Mouse (Mus musculus) liver, postnatal 0 days (tissue): Measurements from ENCODE around the gene Ctnnbl1. TPM values are rescaled to one million over a fixed set of nuclear protein-coding genes. Genes with fewer than 3 reads are reported as not detected.

Experiments
- ATAC-seq: fragments of 200-750 bp; cut with Nextera tagmentation; 2 replicates; pipeline ENCODE4 v1.8.0; 2017; ENCODE audit warnings: mild to moderate bottlenecking, moderate library complexity
- DNase-seq: peaks from one replicate; pipeline ENCODE4 v3.0.0-alpha.2; 2016
- H3K27ac ChIP-seq: fragments of 300-500 bp; sonication (generic); 2 replicates; pipeline ENCODE4 v1.5.1; 2014; ENCODE audit warnings: antibody characterized with exemption, moderate library complexity, mild to moderate bottlenecking, low read depth
- H3K27me3 ChIP-seq: fragments of 300-500 bp; sonication (generic); 2 replicates; pipeline ENCODE4 v1.6.1; 2014; ENCODE audit warnings: low read length, control low read depth, mixed read lengths; ENCODE audit not compliant: insufficient read depth
- H3K36me3 ChIP-seq: fragments of 300-500 bp; sonication (generic); replicated peaks from 2 replicates; pipeline ENCODE4 v1.6.1; 2014; ENCODE audit warnings: mild to moderate bottlenecking, control low read depth, low read length, moderate library complexity, mixed read lengths; ENCODE audit not compliant: insufficient read depth
- H3K4me1 ChIP-seq: fragments of 300-500 bp; sonication (generic); 2 replicates; pipeline ENCODE4 v1.6.1; 2014; ENCODE audit warnings: antibody characterized with exemption, mild to moderate bottlenecking, control low read depth; ENCODE audit not compliant: insufficient read depth
- H3K4me2 ChIP-seq: fragments of 300-500 bp; sonication (generic); 2 replicates; pipeline ENCODE4 v1.6.1; 2014; ENCODE audit warnings: low read depth, mild to moderate bottlenecking, low read length, moderate library complexity, mixed read lengths
- H3K4me3 ChIP-seq: fragments of 300-500 bp; sonication (generic); 2 replicates; pipeline ENCODE4 v1.5.1; 2014; ENCODE audit warnings: low read depth, low read length
- H3K9ac ChIP-seq: fragments of 300-500 bp; sonication (generic); replicated peaks from 2 replicates; pipeline ENCODE4 v1.6.1; 2014; ENCODE audit warnings: mild to moderate bottlenecking, moderate library complexity
- H3K9me3 ChIP-seq: fragments of 300-500 bp; sonication (generic); 2 replicates; pipeline ENCODE4 v1.6.1; 2016; ENCODE audit warnings: mild to moderate bottlenecking, control low read depth, low read length, mixed read lengths
- CTCF ChIP-seq: sonication (generic); IDR thresholded peaks from 2 replicates; pipeline ENCODE4 v1.5.1; 2016; ENCODE audit warnings: antibody characterized with exemption, low read depth
- EP300 ChIP-seq: IDR thresholded peaks from 2 replicates; pipeline ENCODE4 v1.6.1; 2016; ENCODE audit warnings: antibody characterized with exemption, low read depth, mild to moderate bottlenecking
- WGBS: fragments of 180-500 bp; shearing (Covaris S2); extraction: QIAGEN DNeasy Blood & Tissue Kit; methylation state at CpG from one replicate; pipeline ENCODE4 v1.1.7; 2014; ENCODE audit not compliant: insufficient replicate concordance; 5-methylcytosine and 5-hydroxymethylcytosine counted together
- polyA plus RNA-seq: library from polyadenylated mRNA; unstranded; fragments of >200 nt; fragmentation: Nextera tagmentation; extraction: Ambion mirVana; gene quantifications from 2 replicates; pipeline ENCODE4 v1.2.1, GENCODE M21; 2015

Gene Ctnnbl1
- polyA plus RNA-seq, 1 experiment from 2014 or later, result 19.9 TPM

- DNase-seq, result no peak
- WGBS, result 61% methylated on average over 8 of the region's 8 CpGs
- TF ChIP-seq EP300 (no peak), CTCF (no peak)
These were observed 64.5 kb downstream of the Ctnnbl1 start for GRCm38 (mm10) chr2:157801505-157802357.

GRCm38 (mm10) chr2:157802666-157803065 lies 65.5 kb downstream of the Ctnnbl1 start:
- H3K27me3 ChIP-seq, result no peaks in the 10 kb centered on the region
- H3K4me1 ChIP-seq, result no peaks in the 10 kb centered on the region
- H3K9ac ChIP-seq, result no peak overlapping the region
- DNase-seq, result no peak
- 87% methylated on average over 5 of the region's 5 CpGs for WGBS
- peaks cover 4% of the 10 kb centered on the region; the same call in 1 of the 2 replicates for H3K36me3 ChIP-seq
- H3K27ac ChIP-seq, result no peak overlapping the region
- no peak overlapping the region for H3K4me3 ChIP-seq
- TF ChIP-seq EP300, result no peak
- TF ChIP-seq CTCF, result no peak
- H3K4me2 ChIP-seq, result no peak overlapping the region
- no peak for ATAC-seq
- H3K9me3 ChIP-seq, result no peaks in the 10 kb centered on the region

More at GRCm38 (mm10) chr2:157801505-157802357, 64.5 kb downstream of the Ctnnbl1 start:
- H3K27me3 ChIP-seq, result no peaks in the 10 kb centered on the region
- H3K4me2 ChIP-seq, result no peak overlapping the region
- H3K36me3 ChIP-seq, result peaks cover 4% of the 10 kb centered on the region; the same call in 1 of the 2 replicates
- H3K9me3 ChIP-seq, result no peaks in the 10 kb centered on the region
- H3K9ac ChIP-seq, result no peak overlapping the region
- H3K4me3 ChIP-seq, result no peak overlapping the region
- no peaks in the 10 kb centered on the region for H3K4me1 ChIP-seq
- ATAC-seq, result no peak
- no peak overlapping the region for H3K27ac ChIP-seq

- Histone ChIP-seq H3K27me3 (no peaks in the 10 kb centered on the region), H3K9ac (no peak overlapping the region), H3K9me3 (no peaks in the 10 kb centered on the region), H3K4me1 (no peaks in the 10 kb centered on the region), H3K4me3 (no peak overlapping the region), H3K4me2 (no peak overlapping the region), H3K27ac (no peak overlapping the region), H3K36me3 (peaks cover 6% of the 10 kb centered on the region; the same call in 1 of the 2 replicates)
- WGBS, result 65% methylated on average over 3 of the region's 3 CpGs
- DNase-seq, result no peak
- ATAC-seq, result no peak
- TF ChIP-seq EP300 (no peak), CTCF (no peak)
These were observed 67.2 kb downstream of the Ctnnbl1 start for GRCm38 (mm10) chr2:157804388-157804787.

- Histone ChIP-seq H3K27ac (no peak overlapping the region), H3K36me3 (peaks cover 10% of the 10 kb centered on the region), H3K9ac (no peak overlapping the region), H3K4me3 (no peak overlapping the region), H3K4me2 (no peak overlapping the region), H3K9me3 (no peaks in the 10 kb centered on the region), H3K27me3 (no peaks in the 10 kb centered on the region), H3K4me1 (no peaks in the 10 kb centered on the region)
- WGBS, result 83% methylated on average over 3 of the region's 3 CpGs
- DNase-seq, result no peak
- TF ChIP-seq EP300, result no peak
- no peak for TF ChIP-seq CTCF
- ATAC-seq, result no peak
These were observed 67.9 kb downstream of the Ctnnbl1 start for GRCm38 (mm10) chr2:157805091-157805490.

DNA sequence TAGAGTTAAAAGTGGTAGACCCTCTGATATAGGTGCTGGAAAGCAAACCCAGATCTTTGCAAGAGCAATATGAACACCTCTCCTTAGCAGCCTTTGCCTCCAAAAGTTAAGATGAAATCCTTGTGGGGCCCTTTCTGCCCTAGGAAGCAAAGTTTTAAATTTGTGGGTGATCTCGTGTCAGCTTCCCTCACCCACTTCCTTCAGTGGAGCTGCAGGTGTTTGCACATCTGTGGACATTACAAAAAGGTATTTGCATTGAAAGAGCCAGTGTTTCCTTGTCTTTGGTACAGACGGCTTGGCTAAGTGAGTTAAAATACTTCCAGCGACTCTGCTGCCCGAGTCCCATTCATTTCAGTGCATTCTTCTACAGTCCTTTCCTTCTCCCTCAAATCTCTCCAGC lies 69.9 kb downstream of the Ctnnbl1 start:
- H3K4me2 ChIP-seq, result no peak overlapping the region
- H3K9me3 ChIP-seq, result no peaks in the 10 kb centered on the region
- no peak overlapping the region for H3K4me3 ChIP-seq
- 73% methylated on average over 4 of the region's 4 CpGs for WGBS
- no peak overlapping the region for H3K27ac ChIP-seq
- H3K36me3 ChIP-seq, result peaks cover 15% of the 10 kb centered on the region
- ATAC-seq (no peak), DNase-seq (no peak)
- H3K4me1 ChIP-seq, result no peaks in the 10 kb centered on the region
- H3K27me3 ChIP-seq, result no peaks in the 10 kb centered on the region
- no peak overlapping the region for H3K9ac ChIP-seq
- TF ChIP-seq EP300 (no peak), CTCF (no peak)

- Histone ChIP-seq H3K4me2 (no peak overlapping the region), H3K27me3 (no peaks in the 10 kb centered on the region), H3K9ac (no peak overlapping the region), H3K27ac (no peak overlapping the region), H3K4me3 (no peak overlapping the region), H3K9me3 (no peaks in the 10 kb centered on the region), H3K4me1 (no peaks in the 10 kb centered on the region), H3K36me3 (peaks cover 17% of the 10 kb centered on the region)
- 71% methylated on average over 7 of the region's 7 CpGs for WGBS
- DNase-seq (no peak), ATAC-seq (no peak)
- TF ChIP-seq CTCF (no peak), EP300 (no peak)
These were observed 70.6 kb downstream of the Ctnnbl1 start for GRCm38 (mm10) chr2:157807621-157808367.
